Mouse (Mus musculus) erythroblast, embryonic 14.5 days (primary cell): ENCODE measurements around the gene Pdgfd. TPM values are rescaled to one million over a fixed set of nuclear protein-coding genes. Genes with fewer than 3 reads are reported as not detected.

Source experiments
- H3K27me3 ChIP-seq: 2 replicates; pipeline ENCODE4 v1.6.1; 2012; ENCODE audit warnings: inconsistent platforms; ENCODE audit not compliant: control insufficient read depth
- H3K36me3 ChIP-seq: 2 replicates; pipeline ENCODE4 v1.6.1; 2012; ENCODE audit warnings: mild to moderate bottlenecking, inconsistent platforms; ENCODE audit not compliant: control insufficient read depth
- H3K4me1 ChIP-seq: 2 replicates; pipeline ENCODE4 v1.6.1; 2012; ENCODE audit warnings: inconsistent platforms; ENCODE audit not compliant: control insufficient read depth
- H3K4me3 ChIP-seq: replicated peaks from 2 replicates; pipeline ENCODE3; 2012; ENCODE audit warnings: moderate library complexity, mild to moderate bottlenecking, inconsistent platforms
- H3K9me3 ChIP-seq: 2 replicates; pipeline ENCODE4 v1.6.1; 2012; ENCODE audit warnings: low read length, inconsistent platforms, mixed read lengths; ENCODE audit not compliant: control insufficient read depth
- GATA1 ChIP-seq: IDR thresholded peaks from 2 replicates; pipeline ENCODE4 v1.6.1; 2012; ENCODE audit warnings: low read length, inconsistent platforms, mixed read lengths
- TAL1 ChIP-seq: IDR thresholded peaks from 3 replicates; pipeline ENCODE4 v1.6.1; 2012; ENCODE audit warnings: low read length, inconsistent platforms, mixed read lengths
- polyA plus RNA-seq: library from polyadenylated mRNA; stranded (reverse); fragments of >175 nt; gene quantifications from 2 replicates; pipeline ENCODE4 v1.2.3, GENCODE M21; 2012

Pdgfd gene
- polyA plus RNA-seq, 1 experiment, result not detected

- Histone ChIP-seq H3K4me1 (no peaks in the 10 kb centered on the region), H3K4me3 (no peak overlapping the region)
- TF ChIP-seq GATA1, result no peak
- no peak for TF ChIP-seq TAL1
Observed at GRCm38 (mm10) chr9:6338344-6338743, 170.0 kb downstream of the Pdgfd start.

GRCm38 (mm10) chr9:6339394-6339793 lies 171.0 kb downstream of the Pdgfd start:
- H3K9me3 ChIP-seq, result no peaks in the 10 kb centered on the region
- H3K4me1 ChIP-seq, result no peaks in the 10 kb centered on the region
- H3K36me3 ChIP-seq, result no peaks in the 10 kb centered on the region
- no peaks in the 10 kb centered on the region for H3K27me3 ChIP-seq
- H3K4me3 ChIP-seq, result no peak overlapping the region
- TF ChIP-seq GATA1, result no peak
- TF ChIP-seq TAL1, result no peak

More at GRCm38 (mm10) chr9:6338344-6338743, 170.0 kb downstream of the Pdgfd start:
- Histone ChIP-seq H3K36me3 (no peaks in the 10 kb centered on the region), H3K27me3 (no peaks in the 10 kb centered on the region), H3K9me3 (no peaks in the 10 kb centered on the region)

GRCm38 (mm10) chr9:6340750-6341149 lies 172.4 kb downstream of the Pdgfd start:
- Histone ChIP-seq H3K27me3 (no peaks in the 10 kb centered on the region), H3K9me3 (no peaks in the 10 kb centered on the region), H3K4me1 (no peaks in the 10 kb centered on the region), H3K36me3 (no peaks in the 10 kb centered on the region), H3K4me3 (no peak overlapping the region)
- TF ChIP-seq GATA1, result no peak
- TF ChIP-seq TAL1, result no peak

- Histone ChIP-seq H3K9me3 (no peaks in the 10 kb centered on the region), H3K4me1 (no peaks in the 10 kb centered on the region), H3K27me3 (no peaks in the 10 kb centered on the region), H3K36me3 (no peaks in the 10 kb centered on the region), H3K4me3 (no peak overlapping the region)
- no peak for TF ChIP-seq GATA1
- no peak for TF ChIP-seq TAL1
Observed at GRCm38 (mm10) chr9:6342854-6343253, 174.5 kb downstream of the Pdgfd start.

GRCm38 (mm10) chr9:6344514-6344913 lies 176.1 kb downstream of the Pdgfd start:
- no peaks in the 10 kb centered on the region for H3K36me3 ChIP-seq
- H3K9me3 ChIP-seq, result no peaks in the 10 kb centered on the region
- no peaks in the 10 kb centered on the region for H3K4me1 ChIP-seq
- H3K27me3 ChIP-seq, result no peaks in the 10 kb centered on the region
- H3K4me3 ChIP-seq, result no peak overlapping the region
- TF ChIP-seq TAL1 (no peak), GATA1 (no peak)

GRCm38 (mm10) chr9:6344924-6345323 lies 176.5 kb downstream of the Pdgfd start:
- H3K36me3 ChIP-seq, result no peaks in the 10 kb centered on the region
- H3K4me3 ChIP-seq, result no peak overlapping the region
- no peaks in the 10 kb centered on the region for H3K4me1 ChIP-seq
- TF ChIP-seq TAL1 (no peak), GATA1 (no peak)
- no peaks in the 10 kb centered on the region for H3K9me3 ChIP-seq
- no peaks in the 10 kb centered on the region for H3K27me3 ChIP-seq

GRCm38 (mm10) chr9:6345366-6345765 lies 177.0 kb downstream of the Pdgfd start:
- H3K4me3 ChIP-seq, result no peak overlapping the region
- no peaks in the 10 kb centered on the region for H3K4me1 ChIP-seq
- H3K36me3 ChIP-seq, result no peaks in the 10 kb centered on the region
- no peaks in the 10 kb centered on the region for H3K9me3 ChIP-seq
- H3K27me3 ChIP-seq, result no peaks in the 10 kb centered on the region
- TF ChIP-seq GATA1 (no peak), TAL1 (no peak)

- no peaks in the 10 kb centered on the region for H3K27me3 ChIP-seq
- H3K4me1 ChIP-seq, result no peaks in the 10 kb centered on the region
- H3K9me3 ChIP-seq, result no peaks in the 10 kb centered on the region
- H3K4me3 ChIP-seq, result no peak overlapping the region
- no peak for TF ChIP-seq GATA1
- TF ChIP-seq TAL1, result no peak
- H3K36me3 ChIP-seq, result no peaks in the 10 kb centered on the region
Observed at GRCm38 (mm10) chr9:6353257-6353960, 185.0 kb downstream of the Pdgfd start.

- no peak overlapping the region for H3K4me3 ChIP-seq
- no peaks in the 10 kb centered on the region for H3K4me1 ChIP-seq
- no peaks in the 10 kb centered on the region for H3K36me3 ChIP-seq
- H3K9me3 ChIP-seq, result no peaks in the 10 kb centered on the region
- no peak for TF ChIP-seq TAL1
- TF ChIP-seq GATA1, result no peak
- H3K27me3 ChIP-seq, result no peaks in the 10 kb centered on the region
Observed at GRCm38 (mm10) chr9:6360795-6361194, 192.4 kb downstream of the Pdgfd start.

- Histone ChIP-seq H3K27me3 (no peaks in the 10 kb centered on the region), H3K9me3 (no peaks in the 10 kb centered on the region), H3K36me3 (no peaks in the 10 kb centered on the region), H3K4me3 (no peak overlapping the region), H3K4me1 (no peaks in the 10 kb centered on the region)
- TF ChIP-seq GATA1 (no peak), TAL1 (no peak)
Observed at GRCm38 (mm10) chr9:6366550-6366949, 198.2 kb downstream of the Pdgfd start.
